Mouse (Mus musculus): ENCODE measurements around the gene Fam120a.

DNA sequence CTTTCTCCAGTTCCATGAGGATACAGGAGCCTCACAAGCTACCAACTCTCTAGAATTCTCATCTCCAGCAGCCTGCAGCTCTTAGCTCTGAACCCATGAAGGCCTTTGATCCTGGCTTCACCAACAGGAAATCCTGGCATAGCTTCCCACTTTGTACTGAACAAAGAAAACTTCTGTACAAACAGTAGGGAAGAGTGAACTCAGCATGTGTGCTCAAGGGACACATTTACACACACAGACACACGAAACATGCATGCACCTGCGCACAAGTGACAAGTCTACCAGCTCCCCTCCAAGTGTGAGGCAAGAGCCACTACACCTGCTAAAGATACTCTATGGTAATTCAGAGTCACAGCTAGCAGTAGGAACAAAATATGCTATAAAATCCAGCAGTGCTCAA lies 45.1 kb downstream of the Fam120a start:
- no peak for TF ChIP-seq GATA1 (IDR thresholded peaks at IDR 0.05; ENCODE audit: low read length)
- no peak for TF ChIP-seq TAL1 (IDR thresholded peaks at IDR 0.05; ENCODE audit: low read length)

All from erythroblast, embryonic 14.5 days (primary cell).